Mouse (Mus musculus): ENCODE measurements around the gene Hspb2.

Gene Hspb2

DNA sequence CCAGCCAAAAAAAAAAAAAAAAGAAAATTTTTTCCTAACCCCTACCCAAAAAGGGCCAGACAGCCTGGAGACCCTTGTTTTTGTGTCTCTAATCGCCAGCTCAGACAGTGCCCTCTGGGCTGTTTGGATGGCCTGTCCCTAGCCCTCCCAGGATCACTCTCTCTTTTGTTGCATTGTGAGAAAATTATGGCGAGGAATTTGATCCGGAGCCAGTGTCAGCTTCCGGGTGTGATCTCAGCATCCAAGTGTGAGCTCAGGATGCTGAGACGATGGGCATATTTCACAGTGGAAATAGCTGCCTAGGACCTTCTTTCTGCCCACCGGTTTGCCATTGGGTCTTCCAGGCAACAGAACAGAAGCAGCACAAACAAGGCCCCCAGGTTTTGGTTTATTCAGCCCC lies 1.4 kb downstream of the Hspb2 start:
- no peak for DNase-seq (ENCODE audit: low spot score)

DNA sequence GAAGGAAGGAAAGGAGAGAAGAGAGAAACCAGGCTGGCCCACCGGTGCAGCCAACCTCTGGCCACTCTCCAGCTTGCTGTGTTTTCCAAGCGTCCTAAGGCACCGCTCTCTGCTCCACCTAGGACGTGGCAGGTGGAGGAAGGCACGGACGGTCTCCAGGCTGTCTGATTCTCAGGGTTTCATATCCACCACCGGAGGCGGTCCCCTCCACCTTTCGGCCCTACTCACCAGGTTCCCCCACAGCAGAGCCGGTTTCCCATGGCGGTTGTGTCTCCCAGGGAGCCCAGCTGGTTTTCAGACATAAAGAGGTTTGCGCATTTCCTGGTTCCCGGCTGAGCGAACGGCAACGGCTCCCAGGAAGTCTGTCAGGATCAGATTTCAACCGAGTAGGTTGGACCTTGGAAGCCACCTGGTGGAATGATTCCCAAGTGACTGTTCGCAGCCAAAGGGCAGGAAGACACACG lies 5.9 kb downstream of the Hspb2 start, which contains the start of gene 2310030G06Rik:
TSS of gene 2310030G06Rik (minus strand) at position 323 of the 464 bp plus-strand sequence.
- no peak for DNase-seq (ENCODE audit: low spot score)

DNA sequence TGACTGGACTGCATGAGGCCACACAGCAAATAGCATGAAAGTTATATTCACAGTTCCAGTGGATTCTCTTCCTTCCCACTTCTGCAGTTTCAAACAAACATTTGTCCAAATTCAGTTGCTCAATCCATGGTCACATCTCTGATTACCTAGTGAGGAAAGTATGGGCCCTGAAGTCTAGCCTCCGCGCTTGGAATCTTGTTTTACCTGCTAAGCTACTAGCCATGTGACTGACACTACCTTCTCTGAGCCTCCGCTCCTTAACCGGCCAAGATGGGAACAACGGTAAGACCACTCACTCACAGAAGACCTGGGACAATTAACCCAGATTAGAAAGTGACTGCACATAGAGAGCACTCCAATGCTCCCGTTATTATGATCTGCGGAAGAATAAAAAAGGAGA lies 6.3 kb downstream of the Hspb2 start:
- no peak for DNase-seq (ENCODE audit: low spot score)

GRCm38 (mm10) chr9:50742744-50743143 lies 9.4 kb downstream of the Hspb2 start:
- DNase-seq (ENCODE audit: low spot score): no peak

DNA sequence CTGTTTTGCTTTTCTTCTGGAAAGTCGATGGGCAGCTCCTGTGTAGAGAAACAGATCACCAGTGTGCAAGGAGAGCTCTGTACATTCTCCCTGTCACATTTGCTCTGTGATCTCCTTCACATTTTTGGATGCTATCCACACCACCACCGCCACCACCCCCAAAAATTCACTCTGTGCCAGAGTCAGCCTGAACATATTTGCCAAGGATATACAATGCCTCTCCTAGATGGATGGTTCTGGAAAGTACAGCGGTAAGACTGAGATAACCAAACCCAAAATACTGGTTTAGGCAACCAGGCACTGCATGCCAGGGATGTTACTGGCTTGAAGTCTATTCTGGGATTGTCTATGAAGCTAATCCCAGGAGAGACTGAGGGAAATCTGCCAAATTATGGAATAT lies 9.9 kb downstream of the Hspb2 start:
- DNase-seq (ENCODE audit: low spot score): no peak

DNA sequence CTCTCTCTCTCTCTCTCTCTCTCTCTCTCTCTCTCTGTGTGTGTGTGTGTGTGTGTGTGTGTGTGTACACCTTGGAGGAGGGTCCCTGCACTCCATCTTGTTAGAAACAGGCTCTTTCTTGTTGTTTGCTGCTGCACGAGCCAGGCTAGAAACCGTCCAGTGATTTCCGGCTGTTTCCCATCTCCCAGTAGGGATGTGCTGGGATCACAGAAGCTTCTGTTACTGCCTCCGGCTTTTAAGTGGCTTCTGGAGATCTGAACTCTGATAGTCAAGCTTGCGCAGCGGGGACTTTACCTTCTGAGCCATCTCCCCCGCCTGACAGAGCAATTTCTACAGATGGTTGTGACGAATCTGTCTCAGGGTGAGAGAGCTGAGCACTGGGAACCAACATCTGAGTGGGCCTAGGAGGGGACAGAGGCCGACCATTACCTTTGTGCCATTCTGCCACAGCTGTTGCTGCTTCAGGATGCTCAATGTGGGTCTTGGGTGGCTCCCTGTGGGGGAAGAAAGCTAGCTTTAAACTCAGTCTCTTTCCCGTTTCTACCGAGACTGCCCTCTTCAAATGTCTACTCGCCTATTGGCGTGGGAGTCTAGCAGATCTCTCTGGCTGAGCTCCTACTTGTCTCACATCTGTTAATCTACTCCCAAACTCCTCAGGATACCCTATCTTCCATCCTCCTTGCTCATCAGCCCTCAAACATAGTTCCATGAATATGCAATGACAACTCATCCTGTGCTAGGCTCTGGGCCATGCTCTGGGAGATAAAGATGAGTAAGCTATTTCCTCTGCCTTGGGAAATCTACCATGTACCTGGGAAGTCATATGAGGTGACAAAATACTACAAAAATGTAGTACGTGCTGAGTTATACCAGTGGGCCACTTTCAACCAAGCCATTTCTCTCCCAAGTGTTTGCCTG lies 11.0 kb downstream of the Hspb2 start:
- no peak for DNase-seq (ENCODE audit: low spot score)

DNA sequence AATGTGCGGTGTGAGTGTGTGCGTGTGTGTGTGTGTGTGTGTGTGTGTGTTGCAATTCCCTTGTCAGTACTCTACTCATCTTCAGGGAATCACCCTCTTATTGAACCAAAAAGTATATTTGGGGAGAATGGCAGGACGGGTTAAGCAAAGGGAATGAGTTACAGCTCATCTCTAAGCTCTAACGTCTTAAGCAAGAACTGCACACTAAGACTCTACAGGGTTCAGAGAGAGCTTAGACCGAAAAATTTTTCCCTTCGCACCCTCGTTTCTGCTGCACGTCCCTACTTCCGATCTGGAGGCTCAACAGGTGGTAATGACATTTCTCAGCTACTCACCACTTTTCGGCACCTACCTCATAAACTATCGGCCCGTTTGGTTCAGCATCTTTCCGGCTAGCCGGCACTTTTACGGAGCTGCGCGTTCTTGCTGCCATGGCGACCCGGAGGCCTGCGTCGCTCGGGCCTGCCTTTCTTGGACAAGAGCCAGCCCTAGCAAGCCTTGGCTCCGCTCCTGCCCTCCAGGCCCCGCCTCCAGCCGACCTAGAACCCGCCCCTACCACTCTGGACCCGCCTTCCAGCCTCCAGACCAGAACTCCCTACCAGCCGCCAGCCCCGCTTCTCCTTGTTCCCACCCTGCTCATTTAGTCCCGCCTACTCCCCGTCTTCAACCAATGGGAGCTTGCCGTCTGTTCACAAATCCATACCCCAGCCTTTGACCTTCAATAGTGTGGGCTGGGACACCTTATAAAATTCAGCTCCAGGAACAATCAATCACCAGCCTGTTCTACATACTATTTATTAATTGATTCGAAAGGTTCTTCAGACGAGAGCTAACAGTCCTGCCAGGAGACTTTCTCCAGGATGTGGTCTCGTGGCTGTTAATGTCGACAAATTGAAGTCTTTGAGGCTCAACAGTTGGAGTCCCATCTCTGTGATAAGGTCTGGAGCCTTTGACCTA lies 13.0 kb downstream of the Hspb2 start, which contains the start of gene Dixdc1:
TSS of gene Dixdc1 (minus strand) at position 604 of the 957 bp plus-strand sequence.
- peak; percentile 96 for DNase-seq (ENCODE audit: low spot score)

DNA sequence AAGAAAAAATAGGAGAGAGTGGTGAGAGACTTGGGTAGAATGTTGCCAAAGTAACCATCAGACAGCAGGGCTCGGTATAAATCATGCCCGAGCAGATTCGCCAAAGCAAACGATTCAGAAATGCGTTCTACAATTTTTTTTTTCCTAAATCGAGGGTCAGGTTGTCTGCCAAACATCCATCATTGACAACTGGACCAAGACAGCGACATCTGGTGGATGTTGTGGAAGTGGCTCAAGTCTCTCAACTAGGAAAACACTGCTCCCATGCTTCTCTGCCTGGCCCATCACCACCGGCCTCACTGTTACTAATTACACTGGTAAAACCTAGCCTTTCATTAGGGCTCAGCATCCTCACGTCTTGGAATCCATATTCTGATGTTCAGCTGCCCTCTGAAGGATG lies 17.2 kb downstream of the Hspb2 start:
- no peak for DNase-seq (ENCODE audit: low spot score)

GRCm38 (mm10) chr9:50732560-50732959 lies 19.6 kb downstream of the Hspb2 start:
- DNase-seq (ENCODE audit: low spot score): no peak

- no peak for DNase-seq (ENCODE audit: low spot score)
Measured at GRCm38 (mm10) chr9:50729600-50729999, 22.6 kb downstream of the Hspb2 start.

- DNase-seq (ENCODE audit: low spot score): peak; percentile 54
Measured at GRCm38 (mm10) chr9:50727925-50728651, 24.1 kb downstream of the Hspb2 start.

DNA sequence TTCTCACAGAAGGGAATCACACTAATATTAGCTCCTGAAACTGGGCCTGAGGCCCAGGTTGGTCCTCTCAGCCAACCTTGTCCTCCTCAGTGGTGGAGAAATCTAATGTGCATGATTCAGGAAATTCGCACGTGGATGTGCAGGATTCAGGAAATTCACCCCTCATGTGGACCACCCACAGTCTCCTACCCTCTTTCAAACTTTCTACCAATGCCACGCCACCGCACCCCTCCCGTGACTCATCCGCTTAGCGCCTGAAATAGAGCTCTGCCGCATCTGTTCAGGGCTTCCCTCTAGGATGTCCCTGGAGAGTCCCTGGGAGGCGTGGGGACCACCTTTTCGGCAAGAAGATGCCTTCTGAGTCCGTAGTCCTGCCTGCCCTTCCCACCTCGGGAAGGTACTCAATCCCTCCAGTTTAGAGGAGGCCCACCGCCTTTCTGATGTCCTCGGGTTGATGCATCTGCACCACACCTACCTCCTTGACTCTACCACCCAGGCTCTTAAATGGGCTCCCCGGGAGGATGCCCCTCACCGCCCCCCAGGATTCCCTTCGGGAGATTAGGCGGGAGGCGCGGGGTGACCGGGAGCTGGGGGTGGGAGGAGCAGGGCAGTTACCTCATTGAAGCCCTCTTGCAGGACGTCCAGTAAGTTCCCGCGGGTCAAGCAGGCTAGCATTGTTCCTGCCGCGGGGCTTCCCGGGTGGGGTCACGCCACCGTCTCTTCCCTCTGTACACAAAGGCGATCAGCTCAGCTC lies 24.8 kb downstream of the Hspb2 start:
- DNase-seq (ENCODE audit: low spot score): no peak

DNA sequence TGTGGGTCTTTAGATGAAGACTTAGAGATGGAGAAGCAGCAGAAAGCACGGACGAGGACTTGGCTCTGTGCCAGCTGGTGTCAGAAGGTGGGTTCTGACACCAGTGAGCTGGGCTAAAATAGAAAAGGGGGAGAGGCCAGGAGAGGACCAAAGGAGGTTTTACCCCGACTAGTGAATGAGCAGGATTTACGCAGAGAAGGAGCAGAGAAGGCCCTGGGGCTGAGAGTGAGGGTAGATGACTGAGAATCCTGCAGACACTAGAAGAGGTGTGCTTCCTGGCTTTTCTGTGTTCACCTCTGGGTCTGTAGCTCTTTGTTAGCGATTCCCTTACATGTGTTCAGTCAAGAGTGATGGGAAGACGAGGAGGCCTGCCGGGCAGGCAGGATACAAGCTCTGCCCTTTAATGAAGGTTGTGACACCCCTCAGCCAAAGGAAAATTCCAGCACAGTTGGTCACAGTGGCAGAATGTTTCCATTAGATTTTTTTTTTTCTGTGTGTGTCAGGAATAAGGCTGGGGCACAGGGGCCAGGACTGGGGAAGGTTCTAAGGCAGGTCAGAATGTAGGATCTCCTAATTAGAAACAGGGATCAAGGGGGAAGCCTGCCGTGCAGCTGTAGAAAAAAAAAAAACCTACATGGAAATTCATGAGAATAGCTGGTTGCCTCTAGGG lies 26.1 kb downstream of the Hspb2 start:
- DNase-seq (ENCODE audit: low spot score): no peak

DNA sequence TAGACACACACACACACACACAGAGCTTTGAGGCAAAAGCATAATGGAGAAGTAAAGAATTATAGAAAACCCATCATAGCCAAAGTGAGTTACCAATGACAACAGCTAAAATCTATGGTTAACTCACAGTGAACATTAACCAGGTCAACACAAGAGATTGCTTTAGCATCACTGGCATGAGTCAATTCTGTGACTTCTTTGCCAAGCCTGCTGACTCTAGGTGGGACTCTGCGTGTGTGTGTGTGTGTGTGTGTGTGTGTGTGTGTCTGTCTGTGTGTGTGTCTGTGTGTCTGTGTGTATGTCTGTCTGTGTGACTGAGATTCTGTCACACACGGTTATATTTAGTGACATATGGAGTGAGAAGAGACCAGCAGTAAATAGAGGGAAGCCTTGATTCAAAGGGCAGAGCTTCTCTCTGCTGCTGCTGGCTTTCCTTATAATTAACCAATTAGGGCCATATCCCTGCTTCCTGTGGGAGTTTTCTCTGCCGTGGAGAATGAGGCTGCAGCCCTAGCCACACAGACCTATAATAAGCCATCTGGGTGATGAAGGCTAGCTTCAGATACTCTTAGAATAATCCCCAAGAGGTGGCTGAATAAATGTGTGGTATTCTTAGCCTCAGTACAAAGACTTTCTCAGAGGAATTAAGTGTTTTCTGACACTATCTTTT lies 27.4 kb downstream of the Hspb2 start:
- DNase-seq (ENCODE audit: low spot score): no peak

DNA sequence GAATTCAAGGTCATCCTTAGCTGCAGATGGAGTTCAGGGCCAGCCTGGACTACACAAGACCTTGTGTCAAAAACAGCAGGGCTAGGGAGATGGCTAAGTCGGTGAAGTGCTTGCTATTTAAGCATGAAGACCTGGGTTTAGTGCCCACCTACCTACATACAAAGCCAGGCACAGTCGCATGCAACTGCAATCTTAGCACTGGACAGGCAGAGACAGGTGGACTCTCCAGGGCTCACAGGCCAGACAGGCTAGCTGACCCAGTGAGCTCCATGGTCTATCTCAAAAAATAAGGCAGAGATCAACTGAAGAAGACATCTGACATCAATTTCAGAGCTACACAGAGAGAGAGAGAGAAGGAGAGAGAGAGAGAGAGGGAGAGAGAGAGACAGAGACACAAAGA lies 28.0 kb downstream of the Hspb2 start:
- DNase-seq (ENCODE audit: low spot score): no peak

DNA sequence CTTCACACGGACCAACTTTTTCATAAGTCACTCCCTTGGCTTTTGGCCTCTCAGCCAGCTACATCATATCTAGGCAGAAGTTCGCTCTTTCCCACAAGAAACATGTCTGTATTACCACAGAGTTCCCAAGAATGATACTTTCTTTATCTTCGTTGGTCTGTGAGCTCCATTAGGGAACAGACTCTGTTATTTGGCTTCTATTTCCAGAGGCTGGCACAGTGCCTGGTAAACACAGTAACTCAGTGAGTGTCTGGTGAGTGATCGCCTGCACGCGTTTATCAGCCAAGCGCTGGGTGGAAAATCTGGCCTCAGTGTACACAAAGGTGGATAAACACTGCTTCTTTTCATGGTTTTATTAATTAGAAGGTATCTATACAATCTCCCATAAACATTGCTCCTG lies 28.7 kb downstream of the Hspb2 start:
- peak; percentile 79 for DNase-seq (ENCODE audit: low spot score)

DNA sequence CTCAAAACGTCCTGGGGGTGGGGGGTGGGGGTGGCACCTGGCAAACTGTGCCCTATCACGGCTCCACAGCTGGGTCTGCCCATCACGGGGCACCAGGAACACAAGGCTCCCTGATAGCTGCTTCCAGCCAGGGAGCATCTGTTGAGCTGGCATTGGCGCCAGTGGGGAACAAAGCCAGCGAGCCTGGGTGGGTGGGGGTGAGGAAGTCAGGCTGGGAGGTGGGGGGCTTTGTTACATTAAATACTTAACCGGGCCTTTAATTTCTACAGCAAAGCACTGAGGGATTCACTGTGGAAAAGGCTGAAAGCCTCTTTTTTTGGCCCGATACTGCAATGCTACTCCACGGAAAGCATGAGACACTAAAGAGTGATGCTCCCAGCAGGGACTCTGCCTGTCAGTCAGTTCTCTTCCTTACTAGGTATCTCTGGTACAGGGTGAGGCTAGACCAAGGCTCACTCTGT lies 29.7 kb downstream of the Hspb2 start:
- DNase-seq (ENCODE audit: low spot score): no peak

DNA sequence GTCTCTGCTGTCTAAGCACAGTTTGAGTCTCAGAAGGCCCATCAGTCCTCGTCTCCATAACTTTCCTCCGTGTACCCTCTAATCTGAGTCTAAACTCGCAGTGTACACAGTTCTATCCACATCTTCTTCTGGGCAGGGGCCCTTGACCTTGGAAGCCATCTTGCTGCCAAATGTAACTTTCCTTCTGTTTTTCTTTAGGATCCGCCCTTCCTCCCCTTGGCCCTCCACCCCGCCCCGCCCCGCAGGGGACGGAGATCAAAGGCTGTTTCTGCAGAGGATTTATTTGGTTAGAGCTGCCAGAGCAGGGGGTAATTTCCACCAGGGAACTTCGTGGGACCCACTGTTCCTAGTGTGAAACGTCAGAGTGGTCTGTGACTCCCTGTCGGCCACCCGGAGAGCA lies 31.1 kb downstream of the Hspb2 start:
- DNase-seq (ENCODE audit: low spot score): no peak

GRCm38 (mm10) chr9:50718878-50719277 lies 33.3 kb downstream of the Hspb2 start:
- no peak for DNase-seq (ENCODE audit: low spot score)

DNA sequence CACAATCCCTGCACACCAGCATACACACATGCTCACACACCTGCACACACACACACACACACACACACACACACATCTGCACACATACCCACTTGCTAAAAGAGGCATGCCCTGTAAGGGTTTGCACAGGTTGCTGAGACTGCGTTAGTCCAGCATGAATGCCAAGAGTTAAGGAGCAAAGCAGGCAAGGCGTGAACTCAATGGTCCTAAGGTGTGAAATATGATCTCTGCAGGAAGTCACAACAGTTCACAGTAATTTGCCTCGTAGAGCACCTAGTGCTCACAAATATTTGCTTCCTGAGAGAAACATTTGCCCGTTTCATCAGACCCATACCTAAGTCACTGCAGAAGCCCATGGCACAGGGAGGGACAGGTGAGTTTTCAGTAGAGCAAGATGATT lies 38.0 kb downstream of the Hspb2 start:
- no peak for DNase-seq (ENCODE audit: low spot score)

All from ovary, postnatal 14 days (tissue).